Mouse (Mus musculus) cerebellum, adult 2 months (tissue): ENCODE measurements around the gene Eef1b2. TPM values are rescaled to one million over a fixed set of nuclear protein-coding genes. Genes with fewer than 3 reads are reported as not detected.
"Not testable (repeated sequence)": the region's sequence is repeated elsewhere in the genome, so short reads cannot be mapped to it uniquely, and the experiment has no call there.

ENCODE experiments used
- DNase-seq, 2 experiments: peaks; one replicate each; pipeline ENCODE4 v3.0.0; 2021
- H3K27ac ChIP-seq: fragments of 200-500 bp; 2 replicates; pipeline ENCODE4 v1.5.1; 2012; ENCODE audit warnings: low read length, control low read depth, inconsistent platforms; ENCODE audit not compliant: insufficient read depth
- H3K27me3 ChIP-seq: fragments of 200-500 bp; 2 replicates; pipeline ENCODE4 v1.6.1; 2012; ENCODE audit warnings: inconsistent platforms, mild to moderate bottlenecking, low read length, moderate library complexity; ENCODE audit not compliant: control insufficient read depth, insufficient read depth
- H3K4me1 ChIP-seq: fragments of 200-500 bp; 2 replicates; pipeline ENCODE4 v1.6.1; 2011; ENCODE audit warnings: low read length; ENCODE audit not compliant: control insufficient read depth, insufficient read depth
- H3K4me3 ChIP-seq: fragments of 200-500 bp; replicated peaks from 2 replicates; pipeline ENCODE3; 2011; ENCODE audit warnings: mild to moderate bottlenecking, low read depth, low read length, control low read depth; ENCODE audit not compliant: insufficient read depth
- CTCF ChIP-seq: fragments of 200-500 bp; IDR thresholded peaks from 2 replicates; pipeline ENCODE4 v1.5.1; 2011; ENCODE audit warnings: low read depth, mild to moderate bottlenecking, control low read depth, low read length, moderate library complexity, borderline replicate concordance; ENCODE audit not compliant: insufficient read depth
- POLR2A ChIP-seq: fragments of 200-500 bp; IDR thresholded peaks from 2 replicates; pipeline ENCODE4 v1.6.1; 2011; ENCODE audit warnings: low read length, control low read depth, borderline replicate concordance; ENCODE audit not compliant: insufficient read depth
- WGBS: fragments of 180-500 bp; shearing (Covaris S2); methylation state at CpG from one replicate; pipeline ENCODE4 v1.1.7; 2018; 5-methylcytosine and 5-hydroxymethylcytosine counted together
- polyA plus RNA-seq: library from polyadenylated mRNA; depleted of rRNA; stranded (reverse); fragments of >200 nt; gene quantifications from 2 replicates; pipeline ENCODE4 v1.2.3, GENCODE M21; 2012

Eef1b2 gene
- polyA plus RNA-seq, 1 experiment: 319 TPM

GRCm38 (mm10) chr1:63181480-63181879 is 4.9 kb downstream of the Eef1b2 start:
- no peak overlapping the region for H3K4me3 ChIP-seq
- no peaks in the 10 kb centered on the region for H3K4me1 ChIP-seq
- no peak overlapping the region for H3K27ac ChIP-seq
- DNase-seq: no peak
- no peaks in the 10 kb centered on the region for H3K27me3 ChIP-seq
- TF ChIP-seq CTCF (no peak), POLR2A (no peak)
- 100% methylated on average over 1 of the region's 1 CpGs for WGBS

DNA sequence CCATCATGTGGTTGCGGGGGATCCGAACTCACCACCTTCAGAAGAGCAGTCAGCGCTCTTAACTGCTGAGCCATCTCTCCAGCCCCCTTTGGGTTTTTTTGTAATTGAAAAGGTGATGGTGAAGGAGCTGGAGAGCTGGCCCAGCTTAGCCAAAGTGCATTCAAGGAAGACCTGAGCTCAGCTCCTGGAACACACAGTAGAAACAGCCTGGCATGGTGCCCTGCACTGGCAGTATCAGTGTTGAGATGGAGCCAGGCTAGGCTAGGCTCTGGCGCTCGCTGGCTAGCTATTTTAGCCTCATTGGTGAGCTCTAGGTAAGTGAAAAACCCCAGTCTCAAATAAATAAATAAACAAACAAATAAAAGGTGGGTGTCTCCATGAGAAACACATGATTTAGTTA is 5.6 kb downstream of the Eef1b2 start:
- H3K27me3 ChIP-seq: no peaks in the 10 kb centered on the region
- H3K4me3 ChIP-seq: no peak overlapping the region
- peak; percentile 82 to 87 for DNase-seq
- H3K27ac ChIP-seq: no peak overlapping the region
- WGBS: 54% methylated on average over 5 of the region's 5 CpGs
- TF ChIP-seq POLR2A: no peak
- TF ChIP-seq CTCF: no peak
- no peaks in the 10 kb centered on the region for H3K4me1 ChIP-seq

DNA sequence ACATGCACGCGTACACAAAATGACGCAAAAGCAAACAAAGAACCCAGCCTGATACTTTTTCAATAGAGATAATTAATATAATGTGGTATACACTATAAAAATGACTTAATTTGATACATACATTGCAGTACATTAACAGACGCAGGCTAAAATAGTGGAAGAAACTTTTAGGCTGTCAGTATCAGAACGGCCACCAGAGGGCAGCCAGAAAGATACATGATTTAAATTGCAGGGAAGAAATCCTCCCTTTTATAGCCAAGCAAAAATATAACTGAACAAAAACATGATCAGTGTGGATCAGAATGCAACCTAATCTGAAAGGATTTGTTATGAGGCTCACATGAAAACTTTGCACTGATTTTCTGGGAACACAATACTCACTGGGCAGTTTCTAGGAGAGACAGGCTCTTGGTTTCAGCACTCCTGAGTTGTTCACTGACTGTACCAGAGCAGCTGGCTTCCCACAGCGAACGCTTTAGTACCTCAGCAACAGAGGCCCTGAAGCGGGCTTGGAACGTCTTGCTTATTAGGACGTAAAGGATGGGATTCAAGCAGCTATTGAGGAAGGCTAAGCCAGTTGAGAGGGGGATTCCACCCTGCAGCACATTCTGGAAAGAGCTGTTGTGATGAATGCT is 6.1 kb downstream of the Eef1b2 start:
- Histone ChIP-seq H3K27me3 (no peaks in the 10 kb centered on the region), H3K27ac (no peak overlapping the region), H3K4me1 (no peaks in the 10 kb centered on the region), H3K4me3 (no peak overlapping the region)
- TF ChIP-seq CTCF (no peak; the same call in 1 of the 2 replicates), POLR2A (no peak)
- WGBS: 41% methylated on average over 10 of the region's 10 CpGs
- DNase-seq: peak; percentile 35 to 52

- not testable (repeated sequence) for DNase-seq
Measured at GRCm38 (mm10) chr1:63185430-63185829, 8.8 kb downstream of the Eef1b2 start.

GRCm38 (mm10) chr1:63188536-63188935 is 11.9 kb downstream of the Eef1b2 start:
- Histone ChIP-seq H3K4me3 (no peak overlapping the region), H3K27ac (no peak overlapping the region), H3K4me1 (no peaks in the 10 kb centered on the region), H3K27me3 (no peaks in the 10 kb centered on the region)
- WGBS: 81% methylated on average over 3 of the region's 3 CpGs
- DNase-seq: no peak
- no peak for TF ChIP-seq CTCF

More at GRCm38 (mm10) chr1:63185430-63185829, 8.8 kb downstream of the Eef1b2 start:
- H3K27me3 ChIP-seq, H3K4me1 ChIP-seq, H3K27ac ChIP-seq, H3K4me3 ChIP-seq: not testable (repeated sequence)
- whole genome bisulfite sequencing: 98% methylated on average over 6 of the region's 6 CpGs

DNA sequence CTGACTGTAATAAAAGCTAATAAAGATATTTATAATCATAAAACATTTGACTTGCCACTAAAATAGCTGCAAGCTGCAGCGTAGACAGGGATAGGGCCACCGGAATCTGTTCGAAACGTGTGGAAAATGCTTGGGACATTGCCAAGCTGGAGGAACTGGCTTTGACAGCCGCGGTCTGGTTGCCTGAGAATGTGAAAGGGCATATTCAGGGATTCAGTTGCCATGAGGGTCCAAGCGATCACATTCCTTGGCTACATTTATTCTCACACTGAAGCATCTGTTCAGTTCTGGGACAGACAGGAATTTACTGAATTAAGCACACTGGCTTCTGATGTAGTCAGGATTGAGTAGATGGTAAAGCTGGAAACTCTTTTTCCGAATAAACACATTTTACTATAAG is 14.2 kb downstream of the Eef1b2 start:
- Histone ChIP-seq H3K4me3 (no peak overlapping the region), H3K4me1 (no peaks in the 10 kb centered on the region), H3K27me3 (no peaks in the 10 kb centered on the region), H3K27ac (no peak overlapping the region)
- 16% methylated on average over 8 of the region's 8 CpGs for WGBS
- TF ChIP-seq CTCF: no peak
- TF ChIP-seq POLR2A: no peak
- no peak for DNase-seq

DNA sequence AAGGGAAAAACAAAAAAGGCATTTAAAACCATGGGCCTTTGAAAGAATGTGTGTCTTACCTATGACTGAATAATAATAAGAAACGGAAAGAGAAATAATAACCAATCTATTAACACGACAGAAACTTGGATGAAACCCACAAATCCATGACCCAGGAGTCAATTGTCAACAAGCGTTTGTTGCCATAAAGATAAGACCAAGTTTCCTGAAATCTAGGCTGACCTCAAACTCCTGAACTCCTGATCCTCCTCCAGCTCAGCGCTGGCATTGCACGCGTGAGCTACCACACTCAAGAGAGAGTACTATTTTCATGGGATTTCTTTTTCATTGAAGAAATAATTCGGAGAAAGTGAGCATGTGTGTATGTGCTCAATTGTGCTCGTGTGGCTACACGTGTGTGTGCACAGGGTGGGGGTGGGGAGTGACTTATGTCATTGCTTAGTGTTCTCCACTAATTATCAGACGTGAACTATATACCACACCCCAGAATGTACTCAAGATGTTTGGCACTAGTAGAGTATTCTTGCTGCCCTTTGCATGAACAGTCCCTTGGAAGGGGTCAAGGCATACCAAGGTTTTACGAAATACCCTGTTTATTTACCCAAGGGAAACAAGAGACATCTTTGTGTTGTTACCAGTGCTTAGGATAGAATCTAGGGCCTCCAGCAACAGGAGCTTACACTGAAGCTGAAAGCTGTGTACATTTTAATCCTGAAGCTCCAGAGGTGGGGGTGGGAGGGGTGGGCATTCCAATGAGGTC is 15.9 kb downstream of the Eef1b2 start:
- TF ChIP-seq CTCF: no peak
- TF ChIP-seq POLR2A: no peak
- no peak for DNase-seq
- Histone ChIP-seq H3K27ac (no peak overlapping the region), H3K4me1 (no peaks in the 10 kb centered on the region), H3K4me3 (no peak overlapping the region), H3K27me3 (no peaks in the 10 kb centered on the region)
- 91% methylated on average over 11 of the region's 11 CpGs for WGBS

DNA sequence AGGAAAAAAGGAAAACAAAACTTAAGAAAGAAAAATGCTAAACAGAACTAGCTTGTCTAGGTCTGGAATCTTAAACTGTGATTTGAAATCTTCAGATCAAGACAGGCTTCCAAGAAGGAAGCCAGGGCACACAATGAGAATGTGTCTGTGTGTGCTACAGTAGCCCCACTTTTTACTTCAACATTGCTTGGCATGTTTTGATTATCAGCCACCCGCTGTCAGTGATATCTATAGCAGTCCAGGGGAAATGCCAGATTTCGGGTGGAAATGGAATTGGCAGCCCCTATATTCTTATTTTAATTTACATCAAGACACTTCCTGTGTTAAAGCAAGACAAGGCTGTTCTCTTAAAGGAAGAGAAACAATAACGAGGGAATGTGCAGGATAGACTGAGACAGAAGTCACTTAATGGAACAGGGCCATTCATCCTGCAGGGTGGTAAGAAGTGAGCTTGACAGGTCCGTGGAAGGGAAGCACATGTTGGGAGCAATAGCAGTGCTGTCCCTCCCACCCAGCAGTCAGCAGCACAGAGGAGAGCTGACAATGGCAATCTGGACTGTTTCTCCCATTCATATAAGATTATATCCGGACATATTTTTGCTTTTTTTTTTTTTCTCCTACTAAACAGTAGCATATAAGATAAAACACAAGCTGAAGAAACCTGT is 19.4 kb downstream of the Eef1b2 start:
- Histone ChIP-seq H3K4me3 (no peak overlapping the region), H3K27me3 (no peaks in the 10 kb centered on the region), H3K4me1 (no peaks in the 10 kb centered on the region), H3K27ac (no peak overlapping the region)
- WGBS: 49% methylated on average over 5 of the region's 5 CpGs
- no peak for DNase-seq
- no peak for TF ChIP-seq POLR2A
- no peak for TF ChIP-seq CTCF
